Mouse (Mus musculus): ENCODE measurements around the gene Simc1. TPM values are rescaled to one million over a fixed set of nuclear protein-coding genes. Genes with fewer than 3 reads are reported as not detected.

The Simc1 gene
- polyA plus RNA-seq, 1 experiment from 2014 or later, result 16.4 TPM

DNA sequence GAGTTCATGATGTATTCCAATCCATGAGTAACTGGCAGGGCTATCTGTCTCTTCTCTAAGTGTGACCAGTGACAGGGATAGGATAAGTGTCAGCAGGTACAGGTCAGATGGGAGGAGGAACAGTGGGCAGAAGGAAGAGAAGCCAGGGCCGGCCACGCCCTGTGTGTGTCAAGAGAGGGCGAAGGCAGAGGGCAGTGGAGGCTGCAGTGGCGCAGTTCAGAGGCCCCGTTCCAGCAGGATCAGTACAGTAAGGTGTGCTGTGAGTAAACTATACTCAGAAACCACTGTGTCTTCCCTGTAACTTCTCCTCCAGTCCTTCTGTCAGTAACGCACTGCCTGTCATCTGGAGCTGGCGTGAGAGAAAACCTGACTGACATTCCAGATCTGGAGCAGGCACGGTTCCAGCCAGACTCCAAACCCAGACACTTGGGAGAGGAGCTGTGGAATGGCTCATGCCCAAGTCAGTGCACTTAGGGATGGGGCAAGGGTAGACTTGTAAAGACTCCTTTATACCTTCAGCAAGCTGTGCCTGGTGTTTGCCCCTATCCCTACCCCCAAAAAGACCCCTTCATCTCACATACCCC is 92.6 kb downstream of the Simc1 start:
- 92% methylated on average over 8 of the region's 8 CpGs for WGBS
- no peaks in the 10 kb centered on the region for H3K9me3 ChIP-seq
- no peak overlapping the region for H3K4me3 ChIP-seq
- H3K36me3 ChIP-seq (replicated peaks), result peaks cover 33% of the 10 kb centered on the region
- DNase-seq (ENCODE audit: extremely low spot score, low spot score), result no peak
- H3K4me1 ChIP-seq, result peaks cover 9% of the 10 kb centered on the region
- H3K27me3 ChIP-seq (ENCODE audit: poor library complexity, severe bottlenecking), result peaks cover 35% of the 10 kb centered on the region
- H3K27ac ChIP-seq, result no peak overlapping the region

- whole genome bisulfite sequencing, result 79% methylated on average over 5 of the region's 5 CpGs
These were observed 93.3 kb downstream of the Simc1 start for GRCm38 (mm10) chr13:54596870-54597269.

GRCm38 (mm10) chr13:54598622-54599143 is 95.1 kb downstream of the Simc1 start:
- DNase-seq (ENCODE audit: extremely low spot score, low spot score), result no peak
- Histone ChIP-seq H3K9me3 (no peaks in the 10 kb centered on the region), H3K36me3 (replicated peaks) (peaks cover 22% of the 10 kb centered on the region), H3K27me3 (ENCODE audit: poor library complexity, severe bottlenecking) (peaks cover 58% of the 10 kb centered on the region), H3K4me3 (no peak overlapping the region), H3K4me1 (peaks cover 12% of the 10 kb centered on the region), H3K27ac (no peak overlapping the region)
- WGBS, result 90% methylated on average over 12 of the region's 12 CpGs

More at GRCm38 (mm10) chr13:54596870-54597269, 93.3 kb downstream of the Simc1 start:
- H3K27ac ChIP-seq, result no peak overlapping the region
- peaks cover 31% of the 10 kb centered on the region for H3K36me3 ChIP-seq (replicated peaks)
- H3K9me3 ChIP-seq, result no peaks in the 10 kb centered on the region
- peaks cover 2% of the 10 kb centered on the region for H3K4me1 ChIP-seq
- peaks cover 42% of the 10 kb centered on the region for H3K27me3 ChIP-seq (ENCODE audit: poor library complexity, severe bottlenecking)
- DNase-seq (ENCODE audit: extremely low spot score, low spot score), result no peak
- no peak overlapping the region for H3K4me3 ChIP-seq

Small RNA genes within 50 kb of the gene (microRNA-seq; reads per million reads assigned to microRNA genes)
- not detected for gene Gm24195

Other genes starting within 250 kb of the Simc1 start
- gene Cplx2, start 132.4 kb upstream of the Simc1 start, polyA plus RNA-seq (2016; fragmentation: Nextera tagmentation; extraction: Ambion mirVana), result 5.5 TPM in 2 replicates
- gene Thoc3, start 34.9 kb upstream of the Simc1 start, polyA plus RNA-seq (2016; fragmentation: Nextera tagmentation; extraction: Ambion mirVana), result 189 and 193 TPM in 2 replicates
- gene 4833439L19Rik, start 61.7 kb downstream of the Simc1 start, polyA plus RNA-seq (2016; fragmentation: Nextera tagmentation; extraction: Ambion mirVana), result 201 and 202 TPM in 2 replicates
- 23.3 and 26.5 TPM in 2 replicates for gene Arl10, start 71.2 kb downstream of the Simc1 start, polyA plus RNA-seq (2016; fragmentation: Nextera tagmentation; extraction: Ambion mirVana)
- 99.8 and 111 TPM in 2 replicates for gene Nop16, start 86.3 kb downstream of the Simc1 start, polyA plus RNA-seq (2016; fragmentation: Nextera tagmentation; extraction: Ambion mirVana)
- gene Higd2a, start 86.4 kb downstream of the Simc1 start, polyA plus RNA-seq (2016; fragmentation: Nextera tagmentation; extraction: Ambion mirVana), result 143 and 144 TPM in 2 replicates
- gene Cltb, start 107.6 kb downstream of the Simc1 start, polyA plus RNA-seq (2016; fragmentation: Nextera tagmentation; extraction: Ambion mirVana), result 12.4 and 15.3 TPM in 2 replicates
- 80.1 and 83.8 TPM in 2 replicates for gene Faf2, start 118.0 kb downstream of the Simc1 start, polyA plus RNA-seq (2016; fragmentation: Nextera tagmentation; extraction: Ambion mirVana)
- 88.6 and 106 TPM in 2 replicates for gene Rnf44, start 190.1 kb downstream of the Simc1 start, polyA plus RNA-seq (2016; fragmentation: Nextera tagmentation; extraction: Ambion mirVana)
- gene Cdhr2, start 197.7 kb downstream of the Simc1 start, polyA plus RNA-seq (2016; fragmentation: Nextera tagmentation; extraction: Ambion mirVana), result 0.04 TPM in 1 of 2 replicates, not detected in the other
- gene Gprin1, start 246.1 kb downstream of the Simc1 start, polyA plus RNA-seq (2016; fragmentation: Nextera tagmentation; extraction: Ambion mirVana), result 0.56 and 0.57 TPM in 2 replicates

All from forebrain, embryonic 10.5 days (tissue).